Mouse (Mus musculus) embryonic facial prominence, embryonic 11.5 days (tissue): ENCODE data around the gene Cdnf. TPM values are rescaled to one million over a fixed set of nuclear protein-coding genes. Genes with fewer than 3 reads are reported as not detected.

Source experiments
- ATAC-seq: fragments of 200-750 bp; cut with Nextera tagmentation; replicated peaks from 2 replicates; pipeline ENCODE4 v1.8.0; 2017; ENCODE audit warnings: low read depth; ENCODE audit not compliant: insufficient number of reproducible peaks, low FRiP score, low TSS enrichment
- DNase-seq: peaks from one replicate; pipeline ENCODE4 v3.0.0-alpha.2; 2015; ENCODE audit warnings: low spot score
- H3K27ac ChIP-seq: fragments of 300-500 bp; sonication (generic); replicated peaks from 2 replicates; pipeline ENCODE4 v1.5.1; 2014; ENCODE audit warnings: mild to moderate bottlenecking, low read depth, low read length, control low read depth
- H3K27me3 ChIP-seq: fragments of 300-500 bp; sonication (generic); 2 replicates; pipeline ENCODE4 v1.6.1; 2014; ENCODE audit warnings: mild to moderate bottlenecking, low read length, moderate library complexity, mixed read lengths; ENCODE audit not compliant: control insufficient read depth, insufficient read depth
- H3K36me3 ChIP-seq: fragments of 300-500 bp; sonication (generic); replicated peaks from 2 replicates; pipeline ENCODE4 v1.6.1; 2014; ENCODE audit warnings: low read depth, mild to moderate bottlenecking, low read length, moderate library complexity, mixed read lengths; ENCODE audit not compliant: control insufficient read depth, insufficient read depth
- H3K4me1 ChIP-seq: fragments of 300-500 bp; sonication (generic); 2 replicates; pipeline ENCODE4 v1.6.1; 2014; ENCODE audit warnings: low read length, mixed read lengths; ENCODE audit not compliant: control insufficient read depth, insufficient read depth
- H3K4me2 ChIP-seq: fragments of 300-500 bp; sonication (generic); 2 replicates; pipeline ENCODE4 v1.6.1; 2014; ENCODE audit warnings: low read depth, mild to moderate bottlenecking, control low read depth, low read length, moderate library complexity
- H3K4me3 ChIP-seq: fragments of 300-500 bp; sonication (generic); 2 replicates; pipeline ENCODE4 v1.5.1; 2014; ENCODE audit warnings: low read depth, low read length, control low read depth
- H3K9ac ChIP-seq: fragments of 300-500 bp; sonication (generic); replicated peaks from 2 replicates; pipeline ENCODE4 v1.6.1; 2014; ENCODE audit warnings: mild to moderate bottlenecking, control low read depth, low read length
- H3K9me3 ChIP-seq: fragments of 300-500 bp; sonication (generic); replicated peaks from 2 replicates; pipeline ENCODE4 v1.6.1; 2016; ENCODE audit warnings: mild to moderate bottlenecking, low read length, inconsistent platforms, mixed read lengths; ENCODE audit not compliant: control insufficient read depth
- WGBS: fragments of 180-500 bp; shearing (Covaris S2); extraction: QIAGEN DNeasy Blood & Tissue Kit; methylation state at CpG from one replicate; pipeline ENCODE4 v1.1.7; 2014; 5-methylcytosine and 5-hydroxymethylcytosine counted together
- polyA plus RNA-seq: library from polyadenylated mRNA; unstranded; fragments of >200 nt; fragmentation: Nextera tagmentation; extraction: Ambion mirVana; gene quantifications from 2 replicates; pipeline ENCODE4 v1.2.1, GENCODE M21; 2014

Cdnf gene
- polyA plus RNA-seq, 1 experiment from 2014 or later = not detected

- H3K36me3 ChIP-seq = peaks cover 3% of the 10 kb centered on the region
- WGBS = 87% methylated on average over 3 of the region's 3 CpGs
- no peak overlapping the region for H3K4me2 ChIP-seq
Measured at GRCm38 (mm10) chr2:3493833-3494409, 18.9 kb upstream of the Cdnf start.

GRCm38 (mm10) chr2:3499543-3499942 lies 13.3 kb upstream of the Cdnf start:
- no peak overlapping the region for H3K27ac ChIP-seq
- H3K4me1 ChIP-seq = no peaks in the 10 kb centered on the region
- H3K4me3 ChIP-seq = no peak overlapping the region
- H3K36me3 ChIP-seq = peaks cover 3% of the 10 kb centered on the region
- ATAC-seq (no peak), DNase-seq (no peak)
- H3K4me2 ChIP-seq = no peak overlapping the region
- H3K9ac ChIP-seq = no peak overlapping the region
- no peaks in the 10 kb centered on the region for H3K9me3 ChIP-seq
- H3K27me3 ChIP-seq = no peaks in the 10 kb centered on the region
- WGBS = 94% methylated on average over 6 of the region's 6 CpGs

More at GRCm38 (mm10) chr2:3493833-3494409, 18.9 kb upstream of the Cdnf start:
- Histone ChIP-seq H3K9me3 (no peaks in the 10 kb centered on the region), H3K27me3 (no peaks in the 10 kb centered on the region), H3K4me3 (no peak overlapping the region), H3K4me1 (no peaks in the 10 kb centered on the region), H3K27ac (no peak overlapping the region), H3K9ac (no peak overlapping the region)
- no peak for DNase-seq
- ATAC-seq = no peak

- no peak overlapping the region for H3K27ac ChIP-seq
- peaks cover 3% of the 10 kb centered on the region for H3K36me3 ChIP-seq
- H3K4me1 ChIP-seq = no peaks in the 10 kb centered on the region
- DNase-seq (no peak), ATAC-seq (no peak)
- no peak overlapping the region for H3K9ac ChIP-seq
- H3K27me3 ChIP-seq = no peaks in the 10 kb centered on the region
- no peaks in the 10 kb centered on the region for H3K9me3 ChIP-seq
- H3K4me2 ChIP-seq = no peak overlapping the region
- WGBS = 93% methylated on average over 5 of the region's 5 CpGs
- H3K4me3 ChIP-seq = no peak overlapping the region
Measured at GRCm38 (mm10) chr2:3500886-3501285, 11.9 kb upstream of the Cdnf start.

GRCm38 (mm10) chr2:3512076-3512475 lies 754 bp upstream of the Cdnf start:
- no peaks in the 10 kb centered on the region for H3K9me3 ChIP-seq
- H3K9ac ChIP-seq = peak overlapping the region; percentile 73
- H3K4me3 ChIP-seq = peak overlapping the region; percentile 61
- no peak; the same call in 1 of the 2 replicates for ATAC-seq
- DNase-seq = peak; percentile 68
- peaks cover 3% of the 10 kb centered on the region for H3K36me3 ChIP-seq
- peak overlapping the region; percentile 76 for H3K4me2 ChIP-seq
- H3K27me3 ChIP-seq = no peaks in the 10 kb centered on the region
- no peaks in the 10 kb centered on the region for H3K4me1 ChIP-seq
- WGBS = 1% methylated on average over 15 of the region's 15 CpGs
- no peak overlapping the region; the same call in 1 of the 2 replicates for H3K27ac ChIP-seq

- Histone ChIP-seq H3K4me1 (no peaks in the 10 kb centered on the region), H3K36me3 (no peaks in the 10 kb centered on the region), H3K27me3 (no peaks in the 10 kb centered on the region), H3K27ac (no peak overlapping the region), H3K9me3 (no peaks in the 10 kb centered on the region), H3K4me2 (no peak overlapping the region), H3K4me3 (no peak overlapping the region), H3K9ac (no peak overlapping the region)
- no peak for DNase-seq
- 80% methylated on average over 4 of the region's 4 CpGs for WGBS
- no peak for ATAC-seq
Measured at GRCm38 (mm10) chr2:3522558-3522957, 9.7 kb downstream of the Cdnf start.

- H3K27ac ChIP-seq = no peak overlapping the region
- H3K9ac ChIP-seq = no peak overlapping the region
- H3K27me3 ChIP-seq = no peaks in the 10 kb centered on the region
- H3K4me2 ChIP-seq = no peak overlapping the region
- H3K9me3 ChIP-seq = no peaks in the 10 kb centered on the region
- H3K4me1 ChIP-seq = no peaks in the 10 kb centered on the region
- DNase-seq (no peak), ATAC-seq (no peak)
- WGBS = 81% methylated on average over 6 of the region's 6 CpGs
- H3K4me3 ChIP-seq = no peak overlapping the region
- no peaks in the 10 kb centered on the region for H3K36me3 ChIP-seq
Measured at GRCm38 (mm10) chr2:3526288-3526687, 13.5 kb downstream of the Cdnf start.

GRCm38 (mm10) chr2:3541307-3542079 lies 28.7 kb downstream of the Cdnf start:
- Histone ChIP-seq H3K27me3 (no peaks in the 10 kb centered on the region), H3K36me3 (no peaks in the 10 kb centered on the region), H3K9me3 (no peaks in the 10 kb centered on the region), H3K4me2 (no peak overlapping the region), H3K9ac (no peak overlapping the region), H3K27ac (no peak overlapping the region), H3K4me3 (no peak overlapping the region), H3K4me1 (no peaks in the 10 kb centered on the region)
- WGBS = 74% methylated on average over 9 of the region's 9 CpGs
- ATAC-seq (no peak), DNase-seq (no peak)

GRCm38 (mm10) chr2:3546055-3546454 lies 33.2 kb downstream of the Cdnf start:
- WGBS = 70% methylated on average over 2 of the region's 2 CpGs
- no peaks in the 10 kb centered on the region for H3K4me1 ChIP-seq
- ATAC-seq (no peak), DNase-seq (no peak)
- H3K9ac ChIP-seq = no peak overlapping the region
- H3K27me3 ChIP-seq = no peaks in the 10 kb centered on the region
- H3K36me3 ChIP-seq = no peaks in the 10 kb centered on the region
- no peak overlapping the region for H3K4me3 ChIP-seq
- H3K27ac ChIP-seq = no peak overlapping the region
- no peaks in the 10 kb centered on the region for H3K9me3 ChIP-seq
- H3K4me2 ChIP-seq = no peak overlapping the region
